Mouse (Mus musculus): ENCODE results near the gene Hsf2bp. TPM values are rescaled to one million over a fixed set of nuclear protein-coding genes. Genes with fewer than 3 reads are reported as not detected.

Hsf2bp gene
- polyA plus RNA-seq, 1 experiment from 2014 or later: 0.13 TPM

Other genes starting within 250 kb of the Hsf2bp start
- 13.0 and 18.6 TPM in 2 replicates for gene Sik1, start 180.5 kb downstream of the Hsf2bp start, polyA plus RNA-seq (2015; fragmentation: Nextera tagmentation; extraction: Ambion mirVana)
- gene Rrp1b, start 249 bp downstream of the Hsf2bp start, polyA plus RNA-seq (2015; fragmentation: Nextera tagmentation; extraction: Ambion mirVana): 27.0 and 32.3 TPM in 2 replicates
- gene Notch3, start 130.5 kb upstream of the Hsf2bp start, polyA plus RNA-seq (2015; fragmentation: Nextera tagmentation; extraction: Ambion mirVana): 8.6 and 8.9 TPM in 2 replicates
- 0.20 and 0.85 TPM in 2 replicates for gene Ephx3, start 153.2 kb upstream of the Hsf2bp start, polyA plus RNA-seq (2015; fragmentation: Nextera tagmentation; extraction: Ambion mirVana)
- gene Brd4, start 248.4 kb upstream of the Hsf2bp start, polyA plus RNA-seq (2015; fragmentation: Nextera tagmentation; extraction: Ambion mirVana): 54.1 and 55.4 TPM in 2 replicates